Mouse (Mus musculus): ENCODE measurements around the gene Sc5d.

DNA sequence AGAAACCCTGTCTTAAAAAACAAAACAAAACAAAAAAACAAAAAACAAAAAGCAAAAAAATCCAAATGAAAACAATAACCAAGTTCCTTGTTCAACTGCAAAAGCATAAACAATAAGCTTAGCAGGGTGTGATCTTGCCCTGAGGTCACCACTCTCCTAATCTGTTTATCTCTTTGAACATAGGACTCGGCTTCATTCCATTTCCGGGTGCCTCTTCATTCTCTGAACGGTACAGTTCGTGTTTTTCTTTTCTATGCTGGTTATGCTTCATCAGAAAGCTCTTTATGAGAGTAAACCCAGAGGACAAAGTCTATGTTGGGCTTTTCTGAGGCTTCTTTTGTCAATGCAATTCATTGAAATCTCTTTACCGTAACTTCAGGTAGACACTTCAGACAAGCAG lies 19.9 kb downstream of the Sc5d start:
- TF ChIP-seq CTCF (IDR thresholded peaks at IDR 0.05; ENCODE audit: borderline replicate concordance, insufficient read depth, low read depth, low read length) (no peak), POLR2A (IDR thresholded peaks at IDR 0.05; ENCODE audit: borderline replicate concordance, insufficient read depth, low read length) (no peak)

Data from cerebellum, adult 2 months (tissue).